Mouse (Mus musculus): ENCODE measurements around the gene Serpinb2.

GRCm38 (mm10) chr1:107559494-107559893, 48.3 kb downstream of the Serpinb2 start:
- TF ChIP-seq POLR2A (IDR thresholded peaks at IDR 0.05; ENCODE audit: insufficient read depth, low read depth, low read length) (no peak), EP300 (IDR thresholded peaks at IDR 0.05; ENCODE audit: insufficient read depth, low read depth, low read length) (no peak)

Data from heart, adult 2 months (tissue).